Mouse (Mus musculus) ES-Bruce4 (cell line): ENCODE measurements at regions not wholly inside any gene's neighbourhood (a gene's known extent, or its start where the extent isn't known, plus 50 kb on each side); places are given as distances from the start of the nearest gene placed in this dataset.

ENCODE experiments used
- CTCF ChIP-seq: IDR thresholded peaks from one replicate; pipeline ENCODE4 v1.8.1; 2011; ENCODE audit warnings: low read depth, low read length
- EP300 ChIP-seq: IDR thresholded peaks from 2 replicates; pipeline ENCODE4 v1.6.1; 2011; ENCODE audit warnings: low read depth, low read length; ENCODE audit not compliant: insufficient read depth

- TF ChIP-seq EP300 = no peak
- no peak for TF ChIP-seq CTCF
Observed at GRCm38 (mm10) chr3:147070972-147071371, 218.8 kb downstream of the Ttll7 start.
